Mouse (Mus musculus) erythroid progenitor cell, adult 5-6 weeks (primary cell): ENCODE results near the gene Prkx. TPM values are rescaled to one million over a fixed set of nuclear protein-coding genes. Genes with fewer than 3 reads are reported as not detected.

ENCODE experiments used
- total RNA-seq, 2 experiments: library from RNA; stranded (forward) in 1 of 2; stranded (reverse) in 1 of 2; fragments of 150-400 nt in 1 of 2; fragments of 186-747, 209-891 nt in 1 of 2; gene quantifications; 2 replicates each; pipeline versions ENCODE4 v1.2.3 to v1.2.4; 2015 to 2017; ENCODE audit warnings: low replicate concordance in 2 of 2

Prkx gene
- total RNA-seq, 2 experiments from 2014 or later, result 1.2 to 4.6 TPM

Other genes starting within 250 kb of the Prkx start
- not detected in 2 replicates for gene Pbsn, start 57.3 kb upstream of the Prkx start, total RNA-seq (2015; ENCODE audit: low replicate concordance)
- gene Pbsn, start 57.3 kb upstream of the Prkx start, total RNA-seq (2017; ENCODE audit: low replicate concordance), result not detected in 2 replicates
- gene Gm14744, start 68.5 kb upstream of the Prkx start, total RNA-seq (2015; ENCODE audit: low replicate concordance), result not detected in 2 replicates
- gene Gm14744, start 68.5 kb upstream of the Prkx start, total RNA-seq (2017; ENCODE audit: low replicate concordance), result not detected in 2 replicates
- not detected in 2 replicates for gene 5430402E10Rik, start 128.8 kb upstream of the Prkx start, total RNA-seq (2015; ENCODE audit: low replicate concordance)
- gene 5430402E10Rik, start 128.8 kb upstream of the Prkx start, total RNA-seq (2017; ENCODE audit: low replicate concordance), result not detected in 2 replicates